Mouse (Mus musculus): Measurements from ENCODE around the gene Plxnc1. TPM values are rescaled to one million over a fixed set of nuclear protein-coding genes. Genes with fewer than 3 reads are reported as not detected.

Plxnc1 gene
- total RNA-seq, 4 experiments from 2014 or later, result 32.6 to 44.3 (median 38.4) TPM

DNA sequence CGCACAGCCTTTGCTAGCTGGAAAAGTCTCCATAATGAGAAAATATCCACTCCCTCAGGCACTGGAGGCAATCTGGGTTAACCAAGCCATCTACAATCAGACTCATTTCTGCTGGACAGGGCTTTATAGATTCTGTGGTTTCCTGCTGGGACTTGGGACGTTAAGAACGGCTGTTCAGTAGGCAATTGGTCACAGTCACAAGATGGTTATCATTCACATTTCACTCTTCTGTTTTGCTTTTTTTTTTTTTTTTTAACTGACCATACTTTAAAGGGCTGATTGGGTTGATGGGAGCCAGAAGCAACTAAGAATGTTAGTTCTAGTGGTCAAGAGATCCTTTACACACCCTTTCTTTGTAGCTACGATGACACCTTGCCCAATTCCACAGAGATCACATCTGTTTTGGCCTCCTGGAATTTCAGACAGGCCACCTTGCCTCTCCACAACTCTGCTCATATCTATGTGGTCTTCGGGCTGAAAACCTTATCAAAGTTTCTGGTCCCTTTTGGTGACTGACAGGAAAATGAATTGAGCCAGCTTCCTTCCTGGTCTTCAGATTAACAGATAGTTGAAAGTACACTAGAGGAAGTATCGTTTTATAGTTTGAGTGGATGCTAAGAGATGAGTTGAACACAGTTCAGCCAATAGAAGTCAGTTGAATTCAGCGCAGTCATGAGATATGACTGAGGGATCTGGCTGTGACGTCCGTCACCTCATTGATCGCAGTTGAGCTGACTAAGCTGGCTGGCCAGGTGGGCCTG is 3.5 kb upstream of the Plxnc1 start:
- DNase-seq (ENCODE audit: low spot score in 2 of 2), result no peak

DNA sequence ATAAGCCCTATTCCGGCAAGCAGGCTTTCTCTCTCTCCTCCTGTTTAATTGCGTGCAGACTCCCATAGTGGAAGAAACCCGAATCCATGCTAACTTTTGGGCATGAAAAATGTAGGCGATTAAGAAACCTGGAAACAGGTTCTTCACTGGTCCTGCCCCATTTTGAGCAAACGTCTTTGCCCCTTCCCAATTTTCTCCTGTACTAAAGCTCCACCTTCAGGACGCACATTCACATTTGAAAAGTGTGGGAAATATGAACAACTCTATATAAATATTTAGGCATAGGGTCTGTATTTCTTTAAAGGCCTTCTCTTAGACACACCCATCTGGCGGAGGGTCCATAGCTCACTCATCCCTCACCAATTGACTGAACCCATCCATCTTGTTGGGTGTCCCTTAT is 2.8 kb upstream of the Plxnc1 start:
- DNase-seq (ENCODE audit: low spot score in 2 of 2), result no peak

DNA sequence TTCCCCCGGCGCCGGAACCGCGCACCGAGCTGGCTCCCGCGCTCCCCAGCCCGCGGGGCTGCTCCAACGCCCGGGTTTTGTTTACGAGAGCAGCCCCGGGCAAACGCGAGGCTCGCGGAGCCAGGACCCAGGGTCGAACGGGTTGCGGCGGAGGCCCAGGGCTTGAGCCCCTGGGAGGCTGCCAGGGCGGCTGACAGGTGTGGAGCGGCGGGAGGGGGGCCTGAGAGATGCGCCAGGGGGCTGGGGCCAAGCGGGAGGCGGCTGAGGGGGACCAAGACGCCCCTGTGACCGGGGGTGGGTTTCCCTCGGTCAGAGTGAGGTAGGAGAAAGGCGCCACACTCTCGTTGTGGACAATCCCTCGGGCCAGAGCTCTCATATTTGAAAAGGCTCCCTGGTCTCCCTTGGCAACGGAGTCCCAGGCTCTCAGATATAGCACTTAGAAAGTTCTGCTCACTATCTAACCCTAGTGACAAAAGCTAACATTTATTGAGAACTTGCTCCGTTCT is 624 bp upstream of the Plxnc1 start:
- DNase-seq (ENCODE audit: low spot score in 2 of 2), result peak in 1 of 2 experiments; percentile 24

DNA sequence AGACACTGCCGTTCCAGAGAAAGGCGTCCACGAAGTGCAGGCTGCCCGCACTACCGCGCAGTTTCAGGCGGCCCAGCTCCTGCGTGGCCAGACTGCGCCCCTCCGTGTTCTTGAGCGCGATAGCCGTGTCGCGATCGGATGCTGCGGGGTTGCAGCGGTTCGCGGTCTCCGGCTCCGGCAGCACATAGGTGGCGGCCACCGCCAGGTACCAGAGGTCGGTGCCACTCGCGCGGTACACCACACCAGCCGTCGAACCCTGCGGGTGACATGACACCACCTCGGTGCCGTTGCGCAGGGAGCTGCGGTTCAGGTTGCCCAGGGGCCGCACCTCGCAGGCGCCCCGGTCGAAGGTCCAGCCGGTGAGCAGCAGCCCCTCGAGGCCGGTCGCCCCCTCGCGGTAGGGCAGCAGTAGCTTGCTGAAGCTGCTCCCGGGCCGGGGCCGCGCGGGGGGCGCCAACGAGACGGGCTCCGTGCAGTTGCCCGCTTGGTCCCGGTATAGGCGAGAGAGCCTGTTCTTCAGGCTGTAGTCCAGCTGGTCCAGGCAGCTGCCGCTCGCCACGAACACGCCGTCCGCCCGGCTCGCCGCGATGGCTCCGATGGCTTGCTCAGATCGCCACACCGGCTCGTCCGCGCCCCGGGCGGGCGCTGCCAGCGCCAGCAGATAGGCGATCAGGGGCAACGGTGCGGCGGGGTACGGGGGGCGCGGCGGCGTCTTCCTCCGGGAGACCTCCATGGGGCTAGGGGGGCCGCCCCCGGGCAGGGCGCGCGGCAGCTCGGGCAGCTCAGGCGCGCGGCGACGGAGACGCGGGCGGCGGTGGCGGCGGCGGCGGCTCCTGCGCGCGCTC is 567 bp downstream of the Plxnc1 start:
- peak; percentile 44 to 54 for DNase-seq (ENCODE audit: low spot score in 2 of 2)

DNA sequence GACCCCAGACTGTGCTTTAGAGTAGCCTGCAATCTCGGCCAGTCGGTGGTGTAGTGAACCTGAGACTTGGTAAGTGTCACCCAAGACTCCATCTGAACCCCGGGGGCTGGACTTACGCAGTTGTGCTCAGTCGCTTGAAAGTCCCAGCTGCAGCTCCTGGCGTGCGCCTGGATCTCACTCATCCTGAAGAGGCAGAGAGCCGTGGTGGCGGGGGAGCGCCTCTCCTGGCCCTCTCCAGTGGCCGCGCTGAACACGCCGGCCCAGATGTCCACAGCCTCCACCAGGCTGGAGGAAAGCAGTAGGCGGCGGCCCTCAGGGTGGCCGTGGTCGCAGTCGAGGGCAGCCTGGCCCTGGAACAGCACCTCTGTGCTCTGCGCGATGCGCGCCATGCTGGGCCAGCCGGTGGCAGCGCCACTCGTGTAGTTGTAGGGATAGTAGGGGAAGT is 1.2 kb downstream of the Plxnc1 start:
- peak; percentile 31 to 35 for DNase-seq (ENCODE audit: low spot score in 2 of 2)

DNA sequence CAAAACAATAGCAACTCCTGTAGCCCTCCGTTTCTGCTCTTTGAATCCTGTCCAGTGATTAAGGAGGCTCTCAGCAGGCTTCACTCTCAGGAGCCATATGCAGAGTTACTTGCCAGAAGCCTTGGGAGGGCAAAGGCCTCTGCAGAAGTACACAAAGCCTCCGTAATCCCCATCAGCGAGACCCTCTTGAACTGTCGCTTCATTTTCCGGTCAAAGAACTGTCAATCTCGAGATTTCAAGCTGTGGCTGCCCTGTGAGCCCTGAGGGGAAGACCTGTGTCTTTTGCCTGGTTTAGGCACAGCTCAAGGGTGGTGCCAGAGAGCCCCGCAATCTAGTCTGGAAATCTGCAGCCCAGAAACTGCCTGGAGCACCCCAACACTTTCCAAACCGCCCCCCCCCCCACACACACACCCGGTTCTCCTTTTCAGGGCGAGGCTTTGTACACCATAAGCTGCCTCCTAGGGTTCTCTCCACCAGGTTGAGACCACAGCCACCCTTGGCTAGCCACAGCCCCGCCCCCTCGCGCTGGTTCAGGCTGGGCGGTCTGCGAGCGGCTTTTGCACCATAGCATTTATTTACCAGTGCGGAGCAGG is 2.1 kb downstream of the Plxnc1 start:
- no peak for DNase-seq (ENCODE audit: low spot score in 2 of 2)

DNA sequence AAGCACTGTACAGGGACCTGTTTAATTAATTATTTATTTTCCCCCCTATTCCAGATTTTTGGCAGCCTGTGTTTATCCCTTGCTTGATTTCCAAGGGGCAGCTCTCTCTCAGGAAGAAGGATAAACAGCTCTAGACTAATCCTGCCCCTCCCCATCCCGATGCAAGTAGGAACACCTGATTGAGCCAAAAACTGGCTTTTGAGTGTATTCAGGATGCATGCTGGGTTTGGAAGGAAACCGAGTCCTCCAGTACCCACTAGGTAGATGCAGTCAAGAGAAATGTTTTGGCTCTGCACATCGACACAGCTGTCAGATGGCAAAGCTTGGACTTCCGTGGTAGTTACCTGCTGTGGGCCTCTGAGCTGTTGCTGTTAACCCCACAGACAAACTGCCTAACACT is 3.1 kb downstream of the Plxnc1 start:
- DNase-seq (ENCODE audit: low spot score in 2 of 2), result no peak

DNA sequence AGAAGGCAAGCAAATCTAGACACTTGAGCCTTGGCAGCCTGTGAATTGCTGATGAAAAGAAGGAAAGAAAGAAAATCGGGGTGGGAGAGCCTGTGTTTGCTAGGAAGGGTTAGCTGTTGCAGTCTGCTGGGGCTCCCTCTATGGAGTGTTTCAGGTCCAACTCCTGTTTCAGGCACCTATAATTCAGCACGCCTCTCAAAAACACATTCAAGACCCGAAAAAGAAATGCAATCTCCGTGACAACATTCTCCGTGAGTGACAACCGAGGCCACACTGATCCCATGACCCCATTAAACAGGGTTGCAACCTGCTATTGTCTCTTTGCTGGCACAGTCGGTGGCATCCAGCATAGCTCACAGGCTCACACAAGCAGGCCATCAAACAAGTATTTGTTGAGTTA is 3.8 kb downstream of the Plxnc1 start:
- DNase-seq (ENCODE audit: low spot score in 2 of 2), result no peak

DNA sequence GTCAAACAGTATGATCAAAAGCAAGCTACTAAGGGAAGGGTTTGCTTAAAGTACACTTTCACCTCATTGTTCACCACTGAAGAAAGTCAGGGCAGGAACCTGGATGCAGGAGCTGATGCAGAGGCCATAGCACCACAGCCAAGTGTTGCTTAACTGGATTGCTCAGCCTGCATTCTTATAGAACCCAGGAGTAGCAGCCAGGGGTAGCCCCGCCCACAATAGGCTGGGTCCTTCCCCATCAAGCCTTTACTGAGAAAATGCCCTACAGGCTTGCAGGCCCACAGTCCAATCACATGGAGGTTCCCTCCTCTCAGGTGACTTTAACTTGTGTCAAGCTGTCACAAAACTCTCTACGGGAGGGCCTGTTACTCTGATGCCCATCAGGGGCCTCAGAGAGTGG is 4.6 kb downstream of the Plxnc1 start:
- DNase-seq (ENCODE audit: low spot score in 2 of 2), result no peak

DNA sequence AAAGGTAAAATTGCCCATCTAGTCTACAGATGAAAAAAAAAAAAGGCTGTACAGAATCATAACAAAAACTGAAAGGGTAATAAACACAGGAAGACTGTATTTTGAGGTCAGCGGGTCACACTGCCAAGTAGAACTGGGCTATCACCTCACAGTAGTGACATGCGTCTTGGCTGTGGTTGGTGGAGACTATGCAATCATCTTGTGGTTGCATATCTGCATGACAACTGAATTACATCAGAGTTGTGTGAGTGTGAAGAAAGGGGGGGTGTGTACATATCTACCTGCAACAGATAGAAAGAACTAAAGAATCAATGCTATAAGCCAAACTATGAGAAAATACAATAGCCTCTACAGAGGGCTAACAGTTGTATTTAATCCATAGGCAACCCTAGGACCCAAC is 5.7 kb downstream of the Plxnc1 start:
- DNase-seq (ENCODE audit: low spot score in 2 of 2), result no peak

DNA sequence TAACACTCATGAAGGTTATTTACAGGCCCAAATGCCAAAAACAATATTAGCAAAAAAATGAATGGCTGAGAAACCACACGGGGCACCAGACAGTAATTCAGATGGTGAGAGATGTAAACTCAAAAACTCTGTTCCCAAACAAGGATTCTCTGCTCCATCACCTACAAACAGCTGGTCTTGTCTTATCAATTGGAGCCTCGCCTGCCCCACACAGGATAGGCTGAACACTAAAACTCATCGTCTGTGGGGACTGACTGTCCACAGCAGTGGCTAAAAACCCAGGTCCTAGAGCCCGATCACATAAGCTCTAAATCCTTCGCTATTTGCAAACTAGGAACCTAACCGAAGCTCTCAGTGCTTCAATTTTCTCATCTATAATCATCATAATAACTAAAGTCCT is 6.3 kb downstream of the Plxnc1 start:
- DNase-seq (ENCODE audit: low spot score in 2 of 2), result no peak

DNA sequence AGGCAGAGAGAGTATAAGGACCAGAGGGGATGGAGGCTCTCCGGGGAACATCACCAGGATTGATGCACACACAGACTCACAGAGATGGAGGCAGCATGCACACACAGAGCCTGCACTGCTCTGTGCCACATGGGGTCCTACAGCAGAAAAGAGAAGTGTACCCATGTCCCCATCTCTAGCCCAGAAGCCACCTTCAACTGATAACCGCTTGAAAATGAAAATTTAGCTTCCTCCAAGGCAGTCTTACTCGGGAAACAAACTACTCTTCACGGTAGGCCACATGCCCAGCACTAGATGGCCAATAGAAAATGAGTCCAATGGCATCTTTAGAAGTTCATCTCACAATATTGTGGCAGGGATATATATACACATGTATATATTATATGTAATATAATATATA is 9.4 kb downstream of the Plxnc1 start:
- no peak for DNase-seq (ENCODE audit: low spot score in 2 of 2)

DNA sequence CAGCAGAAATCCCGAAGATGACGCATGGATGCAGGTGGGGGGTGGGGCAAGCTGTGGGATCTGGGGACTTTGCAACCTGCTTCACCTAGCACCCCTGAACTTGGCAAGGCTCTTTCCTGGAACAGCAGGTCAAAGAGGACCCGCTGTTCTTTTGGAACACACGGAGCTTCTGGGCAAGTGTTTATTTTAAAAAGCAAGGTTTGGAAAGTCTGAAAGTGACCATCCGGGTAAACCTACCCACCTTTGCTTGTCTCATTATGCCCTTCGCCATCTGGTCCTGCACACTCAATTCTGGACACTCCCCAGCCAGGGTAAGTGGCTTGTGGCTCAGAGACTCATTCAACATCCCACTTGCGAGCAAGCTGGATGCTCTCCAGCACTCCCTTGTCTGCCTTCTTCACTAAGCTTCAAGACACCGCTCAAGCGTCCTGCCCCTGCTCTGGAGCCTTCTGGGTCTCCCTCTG is 10.5 kb downstream of the Plxnc1 start:
- DNase-seq (ENCODE audit: low spot score in 2 of 2), result no peak

DNA sequence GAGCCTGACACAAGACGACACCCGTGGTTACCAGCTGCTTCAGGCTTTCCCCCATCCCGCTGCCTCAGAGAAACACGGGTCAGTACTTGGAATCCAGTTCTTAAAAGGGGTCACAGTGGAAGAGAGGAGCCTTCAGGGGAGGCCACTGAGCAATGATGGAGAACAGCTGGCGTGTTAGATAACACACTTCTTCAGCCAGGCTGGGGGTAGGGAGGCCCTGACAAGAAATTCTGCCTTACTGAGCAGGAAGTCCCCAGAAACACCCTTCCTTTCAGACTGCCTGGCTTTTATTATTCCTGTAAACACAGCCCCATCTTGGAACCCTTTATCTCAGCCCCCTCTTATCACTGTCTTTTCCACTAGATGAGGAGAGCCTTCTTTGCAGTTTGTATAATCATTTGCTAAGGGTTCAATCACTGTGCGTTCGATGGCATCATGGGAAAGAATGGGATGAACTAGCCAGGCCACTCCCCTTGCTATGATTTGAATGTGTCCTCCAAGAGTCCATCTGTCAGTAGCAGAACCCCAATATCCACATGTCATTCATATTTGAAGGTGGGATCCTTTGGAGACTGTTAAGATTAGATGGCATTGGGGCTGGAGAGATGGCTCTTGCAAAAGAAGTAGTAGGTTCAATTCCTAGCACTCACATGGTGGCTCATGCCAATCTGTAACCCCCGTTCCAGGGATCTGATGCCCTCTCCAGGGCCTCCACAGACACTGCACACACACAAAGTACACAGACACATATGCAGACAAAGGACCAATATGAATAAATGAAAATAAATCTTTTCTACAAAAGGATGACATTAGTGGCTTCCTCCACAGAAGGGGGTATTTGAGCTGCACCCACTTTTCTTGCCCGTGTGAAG is 12.4 kb downstream of the Plxnc1 start:
- no peak for DNase-seq (ENCODE audit: low spot score in 2 of 2)

DNA sequence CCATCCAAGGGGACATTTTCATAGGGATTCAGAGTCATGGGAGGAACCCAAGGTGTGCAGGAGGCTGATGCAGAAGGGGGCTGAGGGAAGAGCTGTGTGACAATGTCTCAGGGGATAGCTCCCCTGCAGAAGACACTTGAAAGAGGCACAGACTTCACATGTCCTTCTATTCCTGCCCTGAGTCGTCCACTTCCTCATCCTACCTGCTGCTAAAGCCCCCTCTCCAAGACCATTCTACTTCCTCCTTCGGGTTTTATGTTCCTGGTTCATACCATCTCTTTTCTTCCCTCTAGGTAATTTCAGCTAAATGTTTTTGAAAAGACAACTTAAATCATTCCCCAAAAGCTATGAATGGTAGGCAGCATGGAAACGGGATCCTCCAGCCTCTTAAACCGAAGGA is 16.5 kb downstream of the Plxnc1 start:
- no peak for DNase-seq (ENCODE audit: low spot score in 2 of 2)

DNA sequence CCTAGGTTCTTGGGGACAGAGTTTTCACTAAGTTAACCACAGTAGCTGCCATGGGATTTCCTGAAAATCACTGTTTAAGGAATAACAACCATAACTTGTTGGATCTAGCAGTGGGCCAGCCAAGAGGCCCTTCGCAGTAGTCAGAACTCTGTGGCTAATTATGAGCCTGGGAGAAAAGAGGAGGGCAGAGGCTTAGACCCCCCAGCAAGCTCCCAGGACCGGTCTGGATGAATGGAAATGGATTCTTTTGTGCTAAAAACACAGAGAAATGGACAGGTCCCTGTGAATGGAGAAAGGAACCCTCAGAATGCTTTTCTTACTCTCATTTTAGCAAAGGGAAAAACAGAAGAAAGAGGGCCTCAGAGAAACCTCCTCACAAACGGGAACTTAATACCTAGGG is 18.3 kb downstream of the Plxnc1 start:
- DNase-seq (ENCODE audit: low spot score in 2 of 2), result no peak

DNA sequence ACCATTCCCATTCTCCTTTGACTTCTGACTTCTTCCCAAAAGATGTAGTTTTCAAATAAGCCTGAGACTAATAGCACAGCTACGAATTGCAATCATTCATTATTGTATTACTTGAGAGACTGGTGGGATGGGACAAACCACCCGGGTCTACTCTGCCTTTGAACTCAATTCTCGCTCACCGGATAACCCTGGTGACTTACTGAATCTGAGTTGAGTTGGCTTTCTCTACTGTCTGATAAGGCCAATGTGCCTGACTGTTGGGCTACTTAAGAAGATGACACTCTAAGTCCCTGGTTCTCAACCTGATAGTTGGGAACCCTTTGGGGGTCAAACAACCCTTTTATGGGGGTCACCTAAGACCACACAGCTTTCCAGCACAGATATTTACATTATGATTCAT is 19.8 kb downstream of the Plxnc1 start:
- no peak for DNase-seq (ENCODE audit: low spot score in 2 of 2)

DNA sequence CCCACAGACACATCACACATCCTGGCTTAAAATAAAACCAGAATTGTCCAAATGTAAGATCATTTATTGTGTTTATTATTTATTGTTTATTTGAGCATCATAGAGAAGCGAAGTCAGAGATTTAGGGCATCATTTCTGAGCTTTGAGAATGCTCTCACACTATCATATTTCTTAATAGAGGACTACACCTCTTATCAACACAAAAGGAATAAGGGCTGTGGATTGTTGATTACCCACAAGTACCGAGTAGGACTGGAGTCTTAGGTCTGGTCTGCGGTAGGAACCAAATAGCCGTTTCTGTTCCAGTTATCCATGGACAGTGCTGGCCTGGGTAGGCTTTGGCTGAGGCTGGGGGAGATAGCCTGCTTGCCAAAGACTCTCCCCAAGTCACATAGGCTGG is 20.2 kb downstream of the Plxnc1 start:
- no peak for DNase-seq (ENCODE audit: low spot score in 2 of 2)

DNA sequence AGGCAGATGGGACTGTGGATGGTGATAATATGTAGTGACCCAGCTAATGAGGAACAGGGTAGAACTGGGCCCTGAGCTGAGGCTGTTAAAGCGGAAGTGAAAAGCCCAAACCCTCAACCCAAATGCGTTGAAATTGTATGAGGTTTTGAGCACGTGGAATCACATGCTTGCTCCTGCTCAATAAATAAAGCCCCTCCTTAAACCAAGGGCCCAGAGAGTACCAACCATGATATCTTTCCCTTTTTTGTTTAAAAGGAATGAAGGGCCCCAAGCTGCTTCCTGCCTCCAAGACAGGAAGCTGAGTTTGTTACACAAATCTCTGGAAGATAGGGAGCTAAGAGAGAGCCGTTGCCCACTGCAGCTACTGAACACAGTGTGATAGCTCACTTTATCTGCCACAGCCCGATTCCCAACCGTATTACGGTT is 21.3 kb downstream of the Plxnc1 start:
- DNase-seq (ENCODE audit: low spot score in 2 of 2), result no peak

DNA sequence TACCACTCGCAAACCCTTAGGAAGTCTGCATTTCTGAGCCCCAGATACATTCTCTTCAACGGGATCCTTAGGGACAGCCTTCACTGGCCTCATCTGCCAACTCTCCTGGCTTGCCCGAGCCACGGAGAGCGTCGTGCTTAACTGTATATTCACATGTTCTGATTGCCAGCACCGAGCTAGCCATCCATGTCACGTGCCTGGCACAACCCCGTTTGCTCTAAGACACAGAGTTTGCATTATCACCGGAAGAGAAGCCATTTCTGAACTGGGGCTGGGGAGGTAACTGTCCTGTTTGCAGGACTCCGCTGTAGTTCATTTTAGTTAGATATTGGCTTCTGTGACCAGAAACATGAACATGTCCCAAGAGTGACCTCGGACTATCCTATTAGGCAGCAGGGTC is 21.8 kb downstream of the Plxnc1 start:
- DNase-seq (ENCODE audit: low spot score in 2 of 2), result no peak

DNA sequence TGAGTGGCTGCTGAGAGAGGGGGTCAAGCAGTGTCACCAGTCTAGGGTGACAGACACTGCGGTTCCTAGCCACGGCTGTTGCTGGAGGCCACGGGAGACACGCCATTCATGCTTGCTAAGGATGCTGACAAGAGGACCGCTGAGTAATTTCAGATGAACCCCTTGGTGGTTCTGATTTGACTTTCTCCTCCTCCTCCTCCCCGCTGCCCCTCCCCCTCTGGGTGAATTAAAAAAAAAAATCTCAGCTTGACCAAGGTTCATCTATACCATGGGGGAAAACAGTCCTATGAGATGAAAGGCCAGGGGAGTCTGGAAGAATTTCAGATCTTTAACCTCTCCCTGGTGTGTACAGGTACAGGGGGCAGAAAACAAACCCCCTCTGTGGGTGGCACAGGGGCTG is 22.9 kb downstream of the Plxnc1 start:
- no peak for DNase-seq (ENCODE audit: low spot score in 2 of 2)

All from left cerebral cortex, adult 8-10 months (tissue).